Comparison of ENCODE assay signal across 8 mouse cellular contexts in genomic region chr11:97700003-97700745, GRCm38 (mm10). TPM values are rescaled to one million over a fixed set of nuclear protein-coding genes. Genes with fewer than 3 reads are reported as not detected.
DNase-seq lines count a peak whose midpoint lies in the region; ATAC-seq and TF ChIP-seq lines count a peak whose summit lies in the region.

TSS of gene Pcgf2 (minus strand) at chr11:97700497.

- H3K4me1 ChIP-seq in bone marrow macrophage, adult 2 months (ENCODE audit: control insufficient read depth, insufficient read depth, low read length) = peaks cover 25% of the 10 kb centered on the region
- peaks cover 63% of the 10 kb centered on the region for H3K4me1 ChIP-seq in forebrain, embryonic 13.5 days
- H3K4me1 ChIP-seq in lung, adult 2 months (ENCODE audit: control insufficient read depth, insufficient read depth, low read length) = peaks cover 14% of the 10 kb centered on the region

- peak; percentile 88 to 91 for DNase-seq in heart, postnatal 10 days
- DNase-seq in kidney, postnatal 4 days = peak; percentile 87 to 92
- DNase-seq in lung, adult 2 months = peak; percentile 86
- peak; percentile 72 for DNase-seq in ovary, postnatal 10 days (ENCODE audit: low spot score)
- peak; percentile 63 for DNase-seq in urinary bladder, postnatal 10 days (ENCODE audit: low spot score)

- peak within 1 kb of the TSS; percentile 91 for H3K4me2 ChIP-seq in forebrain, embryonic 13.5 days

- TF ChIP-seq POLR2A in bone marrow macrophage, adult 2 months (IDR thresholded peaks at IDR 0.05; ENCODE audit: borderline replicate concordance, low read depth, low read length) = 0 out of 2 replicates have a peak, but pooled peaks have one; percentile 3
- TF ChIP-seq POLR2A in lung, adult 2 months (IDR thresholded peaks at IDR 0.05; ENCODE audit: borderline replicate concordance, extremely low read depth, low read depth, low read length) = peak; percentile 51; the same call in 1 of the 2 replicates

- TF ChIP-seq CTCF in bone marrow macrophage, adult 2 months (IDR thresholded peaks at IDR 0.05; ENCODE audit: low read depth, low read length) = no peak
- TF ChIP-seq CTCF in lung, adult 2 months (IDR thresholded peaks at IDR 0.05; ENCODE audit: insufficient read depth, low read length) = no peak

- no peaks in the 10 kb centered on the region for H3K9me3 ChIP-seq in forebrain, embryonic 13.5 days (replicated peaks)

- ATAC-seq in CD4-positive, CD25-positive, alpha-beta regulatory T cell, adult 4 months = peak; percentile 4
- ATAC-seq in forebrain, embryonic 13.5 days = peak; percentile 20

- H3K27ac ChIP-seq in bone marrow macrophage, adult 2 months (ENCODE audit: insufficient read depth, low read depth, low read length) = peak within 1 kb of the TSS; percentile 32
- peak within 1 kb of the TSS; percentile 97 for H3K27ac ChIP-seq in forebrain, embryonic 13.5 days

- peak within 1 kb of the TSS; percentile 97 for H3K9ac ChIP-seq in forebrain, embryonic 13.5 days

- WGBS in forebrain, embryonic 13.5 days = under 1% methylated on average over 83 of the region's 85 CpGs
- WGBS in lung, adult 2 months = under 1% methylated on average over 85 of the region's 85 CpGs

- H3K27me3 ChIP-seq in forebrain, embryonic 13.5 days = no peaks in the 10 kb centered on the region

- H3K4me3 ChIP-seq in bone marrow macrophage, adult 2 months (ENCODE audit: insufficient read depth, low read length) = peak within 1 kb of the TSS; percentile 64
- peak within 1 kb of the TSS; percentile 68 for H3K4me3 ChIP-seq in forebrain, embryonic 13.5 days
- peak within 1 kb of the TSS; percentile 68 for H3K4me3 ChIP-seq in lung, adult 2 months (replicated peaks; ENCODE audit: extremely low read depth, low read depth, low read length)

- intact Hi-C loops in heart, postnatal 10 days (cut with DNase I) = loop anchor here (5.0 kb wide), 1 partner anchor 182 kb away; the partner anchor contains the start of gene Fbxo47

- H3K36me3 ChIP-seq in forebrain, embryonic 13.5 days (ENCODE audit: poor library complexity, severe bottlenecking) = 0 out of 2 replicates have a peak, but pooled peaks cover 5% of the 10 kb centered on the region

RNA-seq across cellular contexts. Expression of gene Pcgf2, which starts in this region (rescaled TPM):
- polyA plus RNA-seq in CD4-positive, CD25-positive, alpha-beta regulatory T cell, adult 4 months (2017; shearing (Covaris generic)) = 1 to 10 TPM; 2.9 to 4.6 TPM
- 12.3 and 13.6 TPM in 2 replicates for polyA plus RNA-seq in bone marrow macrophage, adult 2 months (2012; ENCODE audit: insufficient read depth, insufficient read length, missing spikeins)
- polyA plus RNA-seq in forebrain, embryonic 13.5 days (2015; fragmentation: Nextera tagmentation; extraction: Ambion mirVana) = 21.5 and 22.9 TPM in 2 replicates
- 10 to 100 TPM; 21.4 to 21.7 TPM for total RNA-seq in heart, postnatal 10 days (2021)
- polyA plus RNA-seq in lung, adult 2 months (2012; rRNA removed) = 65.9 and 81.9 TPM in 2 replicates

Comparison
In these comparisons a context has a peak if more than half of its experiments do, and no peak if none do; other contexts are left out.
1. Peak in every context shown above with its lines: DNase-seq, ATAC-seq, H3K4me3 ChIP-seq and H3K27ac ChIP-seq.